Mouse (Mus musculus): ENCODE data around the gene Rrnad1.

Gene Rrnad1

GRCm38 (mm10) chr3:87886004-87886365 lies 44.5 kb downstream of the Rrnad1 start:
- no peak for DNase-seq (ENCODE audit: extremely low read depth, low read depth)

GRCm38 (mm10) chr3:87885281-87886003 lies 45.1 kb downstream of the Rrnad1 start, which contains the start of gene Prcc:
Gene Prcc, minus strand, starts transcription at chr3:87885608.
- peak; percentile 100 for DNase-seq (ENCODE audit: extremely low read depth, low read depth)

- DNase-seq (ENCODE audit: extremely low read depth, low read depth), result peak; percentile 50
Measured at GRCm38 (mm10) chr3:87884708-87885251, 45.7 kb downstream of the Rrnad1 start.

GRCm38 (mm10) chr3:87884291-87884690 lies 46.2 kb downstream of the Rrnad1 start:
- DNase-seq (ENCODE audit: extremely low read depth, low read depth), result no peak

- no peak for DNase-seq (ENCODE audit: extremely low read depth, low read depth)
Measured at GRCm38 (mm10) chr3:87877730-87878129, 52.8 kb downstream of the Rrnad1 start.
